26 mouse cellular contexts compared by ENCODE assay signal in the genomic region with DNA sequence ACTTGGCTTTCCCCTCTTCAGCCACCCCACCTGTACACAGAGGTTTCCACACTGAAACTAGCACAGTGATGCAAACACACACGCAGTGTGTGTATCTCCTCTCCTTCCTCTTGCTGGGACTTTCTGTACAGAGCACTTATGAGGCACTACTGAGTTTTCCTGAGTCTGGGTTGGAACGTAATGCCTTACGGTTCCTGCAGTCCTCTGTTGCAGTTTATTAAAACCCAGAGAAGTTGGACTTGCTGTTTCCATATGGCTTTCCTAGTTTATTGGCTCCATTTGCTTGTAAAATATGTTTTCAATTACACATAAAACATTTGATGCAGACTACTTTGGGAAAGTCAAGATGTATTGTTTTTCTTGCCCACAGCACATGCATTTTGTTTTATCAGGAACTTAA. TPM values are rescaled to one million over a fixed set of nuclear protein-coding genes. Genes with fewer than 3 reads are reported as not detected.
A peak's percentile ranks its signal among the peaks of the same experiment; 100 is the strongest.
DNase-seq lines count a peak whose midpoint lies in the region; ATAC-seq and TF ChIP-seq lines count a peak whose summit lies in the region.
"Had no signal": no experiment of that assay in that cellular context is flagged by ENCODE, and none has a peak within 500 bp of the region (broad histone marks: within the 10 kb centered on the region; RNA-seq: fewer than 3 reads in every experiment).

No protein-coding gene starts in this region.

- no peaks in the 10 kb centered on the region for H3K36me3 ChIP-seq in embryonic facial prominence, embryonic 11.5 days (replicated peaks; ENCODE audit: control insufficient read depth, insufficient read depth, low read depth, low read length)
- H3K36me3 ChIP-seq in embryonic facial prominence, embryonic 10.5 days (replicated peaks), result no peaks in the 10 kb centered on the region
- no peaks in the 10 kb centered on the region for H3K36me3 ChIP-seq in embryonic facial prominence, embryonic 13.5 days
- no peaks in the 10 kb centered on the region for H3K36me3 ChIP-seq in limb, embryonic 14.5 days (ENCODE audit: control insufficient read depth, insufficient read depth, low read length)
- no peaks in the 10 kb centered on the region for H3K36me3 ChIP-seq in liver, embryonic 12.5 days
- H3K36me3 ChIP-seq: forebrain, embryonic 10.5 days; forebrain, embryonic 15.5 days; G1E; heart, embryonic 15.5 days; hindbrain, embryonic 13.5 days had no signal

- H3K27me3 ChIP-seq in embryonic facial prominence, embryonic 11.5 days (ENCODE audit: control insufficient read depth, insufficient read depth, low read length), result no peaks in the 10 kb centered on the region
- H3K27me3 ChIP-seq in embryonic facial prominence, embryonic 10.5 days (replicated peaks; ENCODE audit: low read depth, poor library complexity, severe bottlenecking), result no peaks in the 10 kb centered on the region
- H3K27me3 ChIP-seq in embryonic facial prominence, embryonic 13.5 days, result no peaks in the 10 kb centered on the region
- H3K27me3 ChIP-seq in limb, embryonic 14.5 days (ENCODE audit: control insufficient read depth, insufficient read depth, low read length), result no peaks in the 10 kb centered on the region
- no peaks in the 10 kb centered on the region for H3K27me3 ChIP-seq in liver, embryonic 12.5 days (replicated peaks)
- H3K27me3 ChIP-seq: forebrain, embryonic 15.5 days; heart, embryonic 15.5 days; hindbrain, embryonic 13.5 days had no signal

- peak; percentile 18 for DNase-seq in embryonic facial prominence, embryonic 11.5 days (ENCODE audit: low spot score)
- DNase-seq in embryonic facial prominence, embryonic 10.5 days (ENCODE audit: low spot score), result no peak
- peak; percentile 20 for DNase-seq in forelimb bud, embryonic 11.5 days (ENCODE audit: low read depth, low spot score)
- peak; percentile 75 for DNase-seq in limb, embryonic 14.5 days (ENCODE audit: low spot score)
- DNase-seq in thymus, postnatal 4 days, result no peak
- no peak for DNase-seq in urinary bladder, adult 18-20 months (ENCODE audit: low spot score in 2 of 2)
- DNase-seq: adrenal gland, postnatal 10 days; B cell, adult 2 months; cerebellum, adult 11 months; cerebellum, adult 8-10 months; cerebellum, postnatal 14 days; embryo, embryonic 11 days; gastrocnemius, postnatal 10 days; heart, adult 2 months; heart, postnatal 14 days had no signal

- no peak overlapping the region for H3K4me3 ChIP-seq in embryonic facial prominence, embryonic 11.5 days (ENCODE audit: low read depth, low read length)
- H3K4me3 ChIP-seq in embryonic facial prominence, embryonic 10.5 days, result no peak overlapping the region
- no peak overlapping the region for H3K4me3 ChIP-seq in embryonic facial prominence, embryonic 13.5 days
- H3K4me3 ChIP-seq in limb, embryonic 14.5 days (replicated peaks; ENCODE audit: low read length), result no peak overlapping the region
- H3K4me3 ChIP-seq in liver, embryonic 12.5 days, result no peak overlapping the region
- H3K4me3 ChIP-seq: erythroblast, embryonic 14.5 days; forebrain, embryonic 10.5 days; forebrain, embryonic 15.5 days; heart, adult 2 months; heart, embryonic 15.5 days; hindbrain, embryonic 13.5 days had no signal

- H3K27ac ChIP-seq in embryonic facial prominence, embryonic 11.5 days (replicated peaks; ENCODE audit: low read depth, low read length), result no peak overlapping the region
- no peak overlapping the region for H3K27ac ChIP-seq in embryonic facial prominence, embryonic 10.5 days (replicated peaks)
- peak overlapping the region; percentile 71 for H3K27ac ChIP-seq in embryonic facial prominence, embryonic 13.5 days
- no peak overlapping the region for H3K27ac ChIP-seq in limb, embryonic 14.5 days (replicated peaks; ENCODE audit: low read depth, low read length)
- H3K27ac ChIP-seq in liver, embryonic 12.5 days, result no peak overlapping the region
- H3K27ac ChIP-seq: forebrain, embryonic 10.5 days; forebrain, embryonic 15.5 days; heart, adult 2 months; heart, embryonic 15.5 days; hindbrain, embryonic 13.5 days; hindbrain, postnatal 0 days had no signal

- H3K9me3 ChIP-seq in embryonic facial prominence, embryonic 11.5 days (replicated peaks; ENCODE audit: control insufficient read depth, low read length), result no peaks in the 10 kb centered on the region
- no peaks in the 10 kb centered on the region for H3K9me3 ChIP-seq in embryonic facial prominence, embryonic 10.5 days
- no peaks in the 10 kb centered on the region; the same call in 1 of the 2 replicates for H3K9me3 ChIP-seq in embryonic facial prominence, embryonic 13.5 days
- H3K9me3 ChIP-seq in limb, embryonic 14.5 days (ENCODE audit: control insufficient read depth, low read length), result no peaks in the 10 kb centered on the region
- H3K9me3 ChIP-seq in liver, embryonic 12.5 days (replicated peaks), result no peaks in the 10 kb centered on the region
- H3K9me3 ChIP-seq: forebrain, embryonic 10.5 days; forebrain, embryonic 15.5 days; G1E; heart, embryonic 15.5 days; hindbrain, embryonic 13.5 days had no signal

- TF ChIP-seq POLR2A in limb, embryonic 14.5 days (IDR thresholded peaks at IDR 0.05; ENCODE audit: borderline replicate concordance, extremely low read depth, insufficient read depth, insufficient read length), result no peak

- ATAC-seq in embryonic facial prominence, embryonic 11.5 days (replicated peaks; ENCODE audit: insufficient number of reproducible peaks, low FRiP score, low TSS enrichment, low read depth), result no peak
- no peak for ATAC-seq in embryonic facial prominence, embryonic 13.5 days (ENCODE audit: insufficient number of reproducible peaks, insufficient read depth, low FRiP score, low TSS enrichment, low read depth)
- ATAC-seq in limb, embryonic 14.5 days (ENCODE audit: low FRiP score, low read depth), result peak; percentile 71; the same call in 1 of the 2 replicates
- ATAC-seq in liver, embryonic 12.5 days, result no peak
- ATAC-seq: CD4-positive, CD25-positive, alpha-beta regulatory T cell, adult 4 months; forebrain, embryonic 15.5 days; hindbrain, postnatal 0 days had no signal

- no peak overlapping the region for H3K9ac ChIP-seq in embryonic facial prominence, embryonic 11.5 days (replicated peaks; ENCODE audit: low read length)
- H3K9ac ChIP-seq in embryonic facial prominence, embryonic 13.5 days, result no peak overlapping the region
- H3K9ac ChIP-seq in limb, embryonic 14.5 days (ENCODE audit: low read depth, low read length, severe bottlenecking), result no peak overlapping the region
- H3K9ac ChIP-seq in liver, embryonic 12.5 days, result no peak overlapping the region
- H3K9ac ChIP-seq: forebrain, embryonic 15.5 days; heart, embryonic 15.5 days; hindbrain, embryonic 13.5 days had no signal

- WGBS in embryonic facial prominence, embryonic 11.5 days, result 52% methylated on average over 3 of the region's 3 CpGs
- 79% methylated on average over 3 of the region's 3 CpGs for WGBS in embryonic facial prominence, embryonic 10.5 days
- 39% methylated on average over 3 of the region's 3 CpGs for WGBS in embryonic facial prominence, embryonic 13.5 days
- 35% methylated on average over 3 of the region's 3 CpGs for WGBS in limb, embryonic 14.5 days
- WGBS in liver, embryonic 12.5 days (ENCODE audit: insufficient replicate concordance), result 77% methylated on average over 3 of the region's 3 CpGs

- no peak overlapping the region for H3K4me2 ChIP-seq in embryonic facial prominence, embryonic 11.5 days (ENCODE audit: low read depth, low read length)
- no peak overlapping the region for H3K4me2 ChIP-seq in embryonic facial prominence, embryonic 13.5 days
- no peak overlapping the region for H3K4me2 ChIP-seq in limb, embryonic 14.5 days (replicated peaks; ENCODE audit: low read depth, low read length, severe bottlenecking)
- no peak overlapping the region for H3K4me2 ChIP-seq in liver, embryonic 12.5 days
- H3K4me2 ChIP-seq: forebrain, embryonic 15.5 days; heart, embryonic 11.5 days; heart, embryonic 15.5 days; hindbrain, embryonic 13.5 days had no signal

- H3K4me1 ChIP-seq in embryonic facial prominence, embryonic 11.5 days (ENCODE audit: control insufficient read depth, insufficient read depth, low read length), result no peaks in the 10 kb centered on the region
- no peaks in the 10 kb centered on the region for H3K4me1 ChIP-seq in embryonic facial prominence, embryonic 10.5 days
- peaks cover 18% of the 10 kb centered on the region; the same call in 1 of the 2 replicates for H3K4me1 ChIP-seq in embryonic facial prominence, embryonic 13.5 days
- H3K4me1 ChIP-seq in limb, embryonic 14.5 days (ENCODE audit: control insufficient read depth, insufficient read depth, low read length), result peaks cover 9% of the 10 kb centered on the region
- no peaks in the 10 kb centered on the region for H3K4me1 ChIP-seq in liver, embryonic 12.5 days
- H3K4me1 ChIP-seq: forebrain, embryonic 15.5 days; heart, embryonic 15.5 days; hindbrain, embryonic 13.5 days had no signal

RNA-seq across cellular contexts. Expression of a gene that starts 21.4 kb away (rescaled TPM):
- polyA plus RNA-seq in embryonic facial prominence, embryonic 11.5 days (2014; fragmentation: Nextera tagmentation; extraction: Ambion mirVana), result 2.5 and 3.4 TPM in 2 replicates
- 1.1 and 1.9 TPM in 2 replicates for polyA plus RNA-seq in embryonic facial prominence, embryonic 10.5 days (2016; fragmentation: Nextera tagmentation; extraction: Ambion mirVana)
- polyA plus RNA-seq in embryonic facial prominence, embryonic 13.5 days (2015; fragmentation: Nextera tagmentation; extraction: Ambion mirVana), result 39.7 and 49.8 TPM in 2 replicates
- 10.0 and 10.2 TPM in 2 replicates for polyA plus RNA-seq in limb, embryonic 14.5 days (2012; rRNA removed)
- polyA plus RNA-seq in limb, embryonic 14.5 days (2014; fragmentation: Nextera tagmentation; extraction: Ambion mirVana), result 22.5 and 23.8 TPM in 2 replicates
- polyA plus RNA-seq in liver, embryonic 12.5 days (2016; fragmentation: Nextera tagmentation; extraction: Ambion mirVana), result 0.36 and 0.61 TPM in 2 replicates
- polyA plus RNA-seq: CD4-positive, CD25-positive, alpha-beta regulatory T cell, adult 4 months; erythroblast, embryonic 14.5 days; G1E had no signal

Comparison
In these comparisons a context has a peak if more than half of its experiments do, and no peak if none do; other contexts are left out.
1. DNase-seq: peak in embryonic facial prominence, embryonic 11.5 days (single experiment), forelimb bud, embryonic 11.5 days (single experiment) and limb, embryonic 14.5 days (single experiment); none in embryonic facial prominence, embryonic 10.5 days (single experiment), thymus, postnatal 4 days (single experiment) and urinary bladder, adult 18-20 months (0 of 2).